Mouse (Mus musculus): ENCODE measurements around the gene Hamp. TPM values are rescaled to one million over a fixed set of nuclear protein-coding genes. Genes with fewer than 3 reads are reported as not detected.
"Not testable (repeated sequence)": the region's sequence is repeated elsewhere in the genome, so short reads cannot be mapped to it uniquely, and the experiment has no call there.

Gene Hamp
- total RNA-seq, 2 experiments from 2014 or later, result 23.5 TPM; not detected in 1

- peak in 1 of 2 experiments; percentile 60 for DNase-seq
These were observed 12.5 kb upstream of the Hamp start for GRCm38 (mm10) chr7:30956357-30956751.

- DNase-seq, result peak; percentile 93 to 95
These were observed 11.9 kb upstream of the Hamp start for GRCm38 (mm10) chr7:30955584-30956356.

GRCm38 (mm10) chr7:30954971-30955520, 11.2 kb upstream of the Hamp start:
- no peak for DNase-seq

DNA sequence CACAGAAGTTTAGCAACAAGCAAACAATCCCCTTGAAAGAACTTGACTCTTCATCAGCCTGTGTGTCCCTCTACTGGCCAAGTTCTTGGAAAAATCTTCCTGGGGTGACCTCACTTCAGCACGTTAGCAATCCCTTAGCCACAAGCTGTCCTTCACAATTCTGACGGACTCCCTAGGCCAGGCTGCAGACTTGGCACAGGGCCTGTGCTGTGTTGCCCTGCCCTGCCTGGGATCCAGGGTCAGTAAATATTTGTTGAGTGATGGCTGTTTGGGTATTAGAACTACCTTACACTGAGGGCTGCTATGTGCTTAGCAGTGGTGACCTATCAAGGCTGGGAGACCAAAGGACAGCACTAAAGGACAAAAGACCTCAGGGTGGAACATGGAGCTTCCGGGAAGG, 10.2 kb upstream of the Hamp start:
- peak; percentile 89 for DNase-seq

GRCm38 (mm10) chr7:30953459-30953858, 9.6 kb upstream of the Hamp start:
- no peak for DNase-seq

GRCm38 (mm10) chr7:30952441-30953265, 8.8 kb upstream of the Hamp start:
- no peak for DNase-seq

DNA sequence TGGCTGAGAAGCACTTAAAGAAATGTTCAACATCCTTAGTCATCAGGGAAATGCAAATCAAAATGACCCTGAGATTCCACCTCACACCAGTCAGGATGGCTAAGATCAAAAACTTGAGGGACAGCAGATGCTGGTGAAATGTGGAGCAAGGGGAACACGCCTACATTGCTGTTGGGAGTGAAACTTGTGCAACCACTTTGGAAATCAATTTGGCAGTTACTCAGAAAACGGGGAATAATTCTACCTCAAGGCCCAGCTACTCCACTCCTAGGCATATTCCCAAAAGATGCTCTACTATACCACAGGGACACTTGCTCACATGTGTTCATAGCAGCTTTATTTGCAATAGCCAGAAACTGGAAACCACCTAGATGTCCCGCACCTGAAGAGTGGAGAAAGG, 6.1 kb upstream of the Hamp start:
- DNase-seq, result peak in 1 of 2 experiments; percentile 31

DNA sequence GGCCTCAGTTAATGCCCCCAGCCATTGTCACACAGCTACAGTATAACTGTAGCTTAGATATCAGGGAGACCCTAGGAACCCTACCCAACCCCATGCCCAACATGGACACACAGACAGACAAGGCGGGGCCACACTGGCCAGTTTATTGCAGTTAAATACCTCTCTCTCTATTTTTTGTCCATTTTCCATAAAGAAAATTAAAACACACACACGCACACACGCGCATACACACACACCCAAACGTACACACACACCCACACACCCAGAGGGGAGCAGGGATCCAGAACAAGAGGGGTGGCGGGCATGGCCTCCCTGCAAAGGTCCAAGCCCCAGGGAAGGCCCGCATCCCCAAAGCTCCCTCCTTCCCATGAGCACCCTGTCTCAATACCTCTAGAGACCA, 2.0 kb upstream of the Hamp start:
- DNase-seq, result no peak

DNA sequence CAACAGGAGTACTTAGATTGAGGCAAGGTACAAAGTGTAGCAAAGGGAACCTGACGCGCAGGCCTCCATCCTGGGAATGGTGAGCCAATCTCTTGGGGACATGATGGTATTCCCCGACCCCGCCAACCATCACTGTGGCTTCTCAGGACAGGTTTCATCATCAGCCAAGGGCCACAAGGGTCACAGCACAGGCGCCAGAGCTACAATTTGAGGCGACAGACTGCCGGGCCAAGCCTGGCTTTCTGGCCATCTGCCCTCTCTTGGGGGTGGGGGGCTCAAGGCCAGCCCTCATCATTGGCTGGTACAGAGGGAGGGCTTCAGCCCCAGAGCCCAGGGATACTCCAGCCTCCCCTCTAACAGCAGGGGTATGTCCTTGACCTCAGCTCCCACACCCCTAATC, 1.6 kb upstream of the Hamp start:
- DNase-seq, result not testable (repeated sequence)

GRCm38 (mm10) chr7:30944706-30945105, 874 bp upstream of the Hamp start:
- DNase-seq, result not testable (repeated sequence)

DNA sequence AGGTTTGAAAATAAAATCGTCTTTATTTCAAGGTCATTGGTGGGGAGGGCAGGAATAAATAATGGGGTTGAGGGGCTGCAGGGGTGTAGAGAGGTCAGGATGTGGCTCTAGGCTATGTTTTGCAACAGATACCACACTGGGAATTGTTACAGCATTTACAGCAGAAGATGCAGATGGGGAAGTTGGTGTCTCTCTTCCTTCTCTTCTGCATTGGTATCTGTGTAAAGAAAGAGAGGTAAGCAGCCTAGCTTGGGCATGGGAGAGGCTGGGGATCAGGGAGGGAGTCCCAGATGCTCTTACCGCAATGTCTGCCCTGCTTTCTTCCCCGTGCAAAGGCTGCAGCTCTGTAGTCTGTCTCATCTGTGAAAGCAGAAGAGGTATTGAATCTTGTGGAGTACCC, 1.5 kb downstream of the Hamp start:
- DNase-seq, result not testable (repeated sequence)

- not testable (repeated sequence) for DNase-seq
These were observed 3.8 kb downstream of the Hamp start for GRCm38 (mm10) chr7:30940070-30940469.

DNA sequence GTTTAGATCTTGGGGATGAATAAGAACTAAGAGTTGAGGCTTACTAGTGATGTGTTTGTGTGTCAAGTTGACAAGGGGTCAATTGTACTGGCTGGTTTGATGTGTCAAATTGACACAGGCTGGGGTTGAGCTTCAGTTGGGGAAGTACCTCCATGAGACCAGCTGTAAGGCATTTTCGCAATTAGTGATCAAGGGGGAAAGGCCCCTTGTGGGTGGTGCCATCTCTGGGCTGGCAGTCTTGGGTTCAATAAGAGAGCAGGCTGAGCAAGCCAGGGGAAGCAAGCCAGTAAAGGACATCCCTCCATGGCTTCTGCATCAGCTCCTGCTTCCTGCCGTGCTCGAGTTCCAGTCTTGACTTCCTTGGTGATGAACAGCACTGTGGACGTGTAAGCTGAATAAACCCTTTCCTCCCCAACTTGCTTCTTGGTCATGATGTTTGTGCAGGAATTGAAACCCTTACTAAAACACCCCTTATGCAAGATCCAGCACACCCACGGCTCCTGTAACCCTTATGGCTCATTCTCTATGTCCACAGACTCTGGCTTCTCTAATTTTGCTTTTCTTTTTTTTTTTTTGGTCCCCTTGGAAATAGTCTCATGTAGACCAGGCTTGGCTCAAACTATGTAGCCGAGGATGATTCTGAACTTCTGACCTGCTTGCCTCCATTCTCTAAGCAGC, 8.3 kb downstream of the Hamp start:
- not testable (repeated sequence) for DNase-seq

- DNase-seq, result not testable (repeated sequence)
These were observed 19.3 kb downstream of the Hamp start, which contains the start of gene Hamp2 for GRCm38 (mm10) chr7:30924581-30924980. Hamp2 (minus strand) TSS chr7:30924681.

DNA sequence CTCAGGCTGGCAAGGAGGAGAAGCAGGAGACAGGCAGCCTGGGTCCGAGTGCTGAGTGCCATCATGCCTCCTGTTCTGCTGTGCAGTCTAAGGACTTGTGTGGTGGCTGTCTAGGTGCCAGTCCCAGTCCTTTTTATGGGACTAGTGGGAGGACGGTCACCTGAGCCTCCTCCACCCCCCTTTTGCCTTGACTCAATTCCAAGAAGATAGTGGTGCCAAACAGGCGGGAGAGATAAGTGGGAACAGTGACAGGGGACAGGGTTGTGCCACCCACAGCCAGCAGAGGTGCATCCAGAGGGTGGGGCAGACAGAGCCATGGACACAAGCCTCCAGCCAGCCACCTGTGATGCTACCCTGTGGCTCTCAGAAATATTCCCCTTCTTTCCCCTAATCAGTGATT, 19.8 kb downstream of the Hamp start:
- no peak for DNase-seq

- not testable (repeated sequence) for DNase-seq
These were observed 21.3 kb downstream of the Hamp start for GRCm38 (mm10) chr7:30922490-30922889.

DNA sequence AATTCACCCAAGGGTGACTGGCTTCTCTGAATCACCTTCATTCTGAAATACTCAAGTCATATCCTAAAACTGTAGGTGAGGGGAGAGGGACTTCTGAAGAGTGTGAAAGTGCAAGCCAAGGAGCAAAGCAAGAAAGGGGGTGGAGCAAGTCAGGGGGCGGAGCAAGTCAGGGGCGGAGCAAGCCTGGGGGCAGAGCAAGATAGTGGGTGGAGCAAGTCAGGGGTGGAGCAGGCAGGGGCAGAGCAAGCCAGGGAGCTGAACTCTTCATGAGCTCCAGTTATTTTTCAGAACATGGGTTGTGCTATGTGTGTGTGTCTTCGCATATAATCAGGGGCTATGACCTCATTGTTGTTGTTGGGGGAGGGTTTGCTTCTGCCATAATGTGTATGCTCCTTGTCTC, 23.6 kb downstream of the Hamp start:
- DNase-seq, result no peak

GRCm38 (mm10) chr7:30917219-30917618, 26.6 kb downstream of the Hamp start:
- no peak for DNase-seq

GRCm38 (mm10) chr7:30916713-30917112, 27.1 kb downstream of the Hamp start:
- DNase-seq, result no peak

DNA sequence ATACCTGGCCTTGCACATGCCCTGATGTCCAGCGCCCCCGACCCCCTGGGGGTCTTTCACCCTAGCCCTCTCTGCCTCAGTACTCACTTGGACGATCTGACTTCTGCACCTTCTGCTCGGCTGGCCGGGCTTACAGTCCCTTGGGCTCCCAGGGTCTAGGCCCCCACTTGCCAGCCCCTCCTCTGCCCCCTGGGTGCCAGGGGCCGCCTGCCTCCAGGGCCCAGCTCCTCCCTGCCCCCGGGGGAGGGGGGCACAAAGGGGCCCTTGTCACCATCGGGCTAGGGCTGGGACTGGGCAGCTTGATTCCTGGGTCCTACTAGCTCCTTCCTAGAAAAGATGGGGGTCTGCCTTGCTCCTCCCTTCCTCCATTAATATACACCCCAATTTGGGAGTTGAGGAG, 29.1 kb downstream of the Hamp start, which contains the start of gene Mag:
Gene Mag, minus strand, starts transcription at position 142 of the 400 bp plus-strand sequence.
- no peak for DNase-seq

DNA sequence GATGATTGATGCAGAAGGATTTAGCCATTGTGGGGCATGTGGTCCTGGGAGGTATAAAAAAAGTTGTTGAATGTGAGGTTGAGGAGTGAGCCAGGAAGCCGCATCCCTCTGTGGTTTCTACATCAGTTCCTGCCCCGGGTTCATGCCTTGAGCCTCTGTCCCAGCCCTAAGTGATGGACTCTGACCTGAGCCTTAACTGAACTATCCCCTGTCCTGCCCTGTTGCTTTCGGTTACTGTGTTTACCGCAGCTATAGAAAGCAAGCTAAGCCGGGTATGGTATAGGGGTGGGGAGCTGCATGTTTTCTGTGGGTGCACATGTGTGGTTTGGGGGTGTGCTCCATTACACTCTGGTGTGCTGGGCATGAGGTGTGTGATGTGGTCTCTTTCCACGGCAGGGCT, 34.1 kb downstream of the Hamp start:
- DNase-seq, result no peak

GRCm38 (mm10) chr7:30908992-30909431, 34.8 kb downstream of the Hamp start:
- DNase-seq, result no peak

Measured in adrenal gland, postnatal 36 days (tissue).